Mouse (Mus musculus): ENCODE measurements around the gene Gjd3. TPM values are rescaled to one million over a fixed set of nuclear protein-coding genes. Genes with fewer than 3 reads are reported as not detected.
"Not testable (repeated sequence)": the region's sequence is repeated elsewhere in the genome, so short reads cannot be mapped to it uniquely, and the experiment has no call there.

The Gjd3 gene
- polyA plus RNA-seq, 1 experiment from 2014 or later: 0.24 TPM

- no peak for DNase-seq (ENCODE audit: extremely low spot score, low spot score)
- H3K27ac ChIP-seq: no peak overlapping the region
- no peak overlapping the region for H3K4me3 ChIP-seq
- no peaks in the 10 kb centered on the region for H3K9me3 ChIP-seq
- no peaks in the 10 kb centered on the region for H3K4me1 ChIP-seq
- H3K36me3 ChIP-seq (replicated peaks): peaks cover 100% of the 10 kb centered on the region
- H3K27me3 ChIP-seq (ENCODE audit: poor library complexity, severe bottlenecking): no peaks in the 10 kb centered on the region
- 93% methylated on average over 11 of the region's 11 CpGs for WGBS
Measured at GRCm38 (mm10) chr11:98999243-98999642, 16.4 kb upstream of the Gjd3 start.

GRCm38 (mm10) chr11:98998776-98999175 is 16.0 kb upstream of the Gjd3 start:
- DNase-seq (ENCODE audit: extremely low spot score, low spot score): no peak
- Histone ChIP-seq H3K36me3 (replicated peaks) (peaks cover 100% of the 10 kb centered on the region), H3K27me3 (ENCODE audit: poor library complexity, severe bottlenecking) (no peaks in the 10 kb centered on the region), H3K27ac (no peak overlapping the region), H3K9me3 (no peaks in the 10 kb centered on the region), H3K4me1 (no peaks in the 10 kb centered on the region), H3K4me3 (no peak overlapping the region)

- Histone ChIP-seq H3K36me3 (replicated peaks) (peaks cover 100% of the 10 kb centered on the region), H3K27ac (no peak overlapping the region), H3K9me3 (no peaks in the 10 kb centered on the region), H3K27me3 (ENCODE audit: poor library complexity, severe bottlenecking) (no peaks in the 10 kb centered on the region), H3K4me3 (no peak overlapping the region), H3K4me1 (no peaks in the 10 kb centered on the region)
- no peak for DNase-seq (ENCODE audit: extremely low spot score, low spot score)
- WGBS: 94% methylated on average over 4 of the region's 4 CpGs
Measured at GRCm38 (mm10) chr11:98997659-98998058, 14.8 kb upstream of the Gjd3 start.

DNA sequence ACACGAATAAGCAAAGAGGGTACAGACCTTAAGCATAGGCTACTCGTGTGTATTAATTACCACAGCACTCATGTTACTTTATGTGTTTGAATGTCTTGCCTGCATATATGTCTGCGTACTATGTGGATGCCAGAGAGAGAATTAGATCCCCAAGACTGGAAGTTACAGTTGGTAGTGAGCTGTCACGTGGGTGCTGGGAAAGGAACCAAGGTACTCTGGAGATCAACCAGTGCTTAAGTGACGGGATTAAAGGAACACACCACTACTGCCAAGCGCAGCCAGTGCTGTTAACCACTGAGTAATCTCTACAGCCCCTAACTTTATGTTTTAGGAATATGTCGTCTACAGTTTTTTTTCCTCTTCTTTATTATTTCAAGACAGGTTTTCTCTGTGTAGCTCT is 13.2 kb upstream of the Gjd3 start:
- 95% methylated on average over 7 of the region's 7 CpGs for WGBS
- DNase-seq (ENCODE audit: extremely low spot score, low spot score): no peak
- H3K36me3 ChIP-seq (replicated peaks): peaks cover 100% of the 10 kb centered on the region
- H3K4me1 ChIP-seq: no peaks in the 10 kb centered on the region
- no peak overlapping the region for H3K27ac ChIP-seq
- H3K4me3 ChIP-seq: no peak overlapping the region
- no peaks in the 10 kb centered on the region for H3K9me3 ChIP-seq
- no peaks in the 10 kb centered on the region for H3K27me3 ChIP-seq (ENCODE audit: poor library complexity, severe bottlenecking)

GRCm38 (mm10) chr11:98990866-98991265 is 8.1 kb upstream of the Gjd3 start:
- Histone ChIP-seq H3K36me3 (replicated peaks) (peaks cover 74% of the 10 kb centered on the region), H3K27ac (no peak overlapping the region), H3K4me3 (no peak overlapping the region), H3K27me3 (ENCODE audit: poor library complexity, severe bottlenecking) (no peaks in the 10 kb centered on the region), H3K9me3 (no peaks in the 10 kb centered on the region), H3K4me1 (no peaks in the 10 kb centered on the region)
- no peak for DNase-seq (ENCODE audit: extremely low spot score, low spot score)
- WGBS: 82% methylated on average over 6 of the region's 6 CpGs

GRCm38 (mm10) chr11:98988260-98988659 is 5.4 kb upstream of the Gjd3 start:
- not testable (repeated sequence) for DNase-seq (ENCODE audit: extremely low spot score, low spot score); H3K4me1 ChIP-seq; H3K4me3 ChIP-seq; H3K9me3 ChIP-seq; H3K27ac ChIP-seq
- WGBS: 94% methylated on average over 6 of the region's 6 CpGs
- Histone ChIP-seq H3K27me3 (ENCODE audit: poor library complexity, severe bottlenecking) (peaks cover 19% of the 10 kb centered on the region), H3K36me3 (replicated peaks) (peaks cover 48% of the 10 kb centered on the region)

DNA sequence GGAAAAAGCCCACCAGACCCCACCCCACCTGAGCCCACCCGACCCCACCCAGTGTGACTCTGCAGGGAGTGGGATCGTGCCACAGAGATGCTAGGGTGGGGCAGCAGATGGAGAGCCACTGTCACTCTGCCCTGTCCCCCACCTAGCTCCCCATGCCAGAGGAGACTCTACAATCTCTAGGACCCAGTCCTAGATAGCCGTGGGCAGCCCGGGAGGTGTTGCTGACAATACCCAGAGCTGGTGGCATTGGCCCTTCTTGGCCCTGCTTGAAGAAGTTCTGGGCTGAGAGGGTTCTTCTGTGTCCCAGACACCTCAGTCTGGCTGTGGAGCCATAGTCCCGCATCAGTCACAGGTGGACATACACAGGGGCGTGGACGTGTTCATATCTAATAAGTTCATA is 2.7 kb upstream of the Gjd3 start:
- 91% methylated on average over 7 of the region's 7 CpGs for WGBS
- no peak for DNase-seq (ENCODE audit: extremely low spot score, low spot score)
- H3K4me1 ChIP-seq: peaks cover 22% of the 10 kb centered on the region
- H3K4me3 ChIP-seq: no peak overlapping the region
- no peaks in the 10 kb centered on the region for H3K9me3 ChIP-seq
- H3K27ac ChIP-seq: no peak overlapping the region
- peaks cover 21% of the 10 kb centered on the region for H3K36me3 ChIP-seq (replicated peaks)
- H3K27me3 ChIP-seq (ENCODE audit: poor library complexity, severe bottlenecking): peaks cover 46% of the 10 kb centered on the region

- Histone ChIP-seq H3K27ac (no peak overlapping the region), H3K36me3 (replicated peaks) (peaks cover 8% of the 10 kb centered on the region), H3K9me3 (no peaks in the 10 kb centered on the region), H3K4me3 (no peak overlapping the region), H3K4me1 (peaks cover 22% of the 10 kb centered on the region), H3K27me3 (ENCODE audit: poor library complexity, severe bottlenecking) (peaks cover 62% of the 10 kb centered on the region)
- WGBS: 56% methylated on average over 8 of the region's 8 CpGs
- DNase-seq (ENCODE audit: extremely low spot score, low spot score): no peak
Measured at GRCm38 (mm10) chr11:98983551-98983950, 735 bp upstream of the Gjd3 start.

- H3K36me3 ChIP-seq (replicated peaks): no peaks in the 10 kb centered on the region
- H3K4me3 ChIP-seq: peak overlapping the region; percentile 64
- no peaks in the 10 kb centered on the region for H3K9me3 ChIP-seq
- H3K27me3 ChIP-seq (ENCODE audit: poor library complexity, severe bottlenecking): peaks cover 62% of the 10 kb centered on the region
- WGBS: under 1% methylated on average over 94 of the region's 94 CpGs
- DNase-seq (ENCODE audit: extremely low spot score, low spot score): peak; percentile 82
- peaks cover 22% of the 10 kb centered on the region for H3K4me1 ChIP-seq
- H3K27ac ChIP-seq: peak overlapping the region; percentile 77
Measured at GRCm38 (mm10) chr11:98981997-98982772, 631 bp downstream of the Gjd3 start.

DNA sequence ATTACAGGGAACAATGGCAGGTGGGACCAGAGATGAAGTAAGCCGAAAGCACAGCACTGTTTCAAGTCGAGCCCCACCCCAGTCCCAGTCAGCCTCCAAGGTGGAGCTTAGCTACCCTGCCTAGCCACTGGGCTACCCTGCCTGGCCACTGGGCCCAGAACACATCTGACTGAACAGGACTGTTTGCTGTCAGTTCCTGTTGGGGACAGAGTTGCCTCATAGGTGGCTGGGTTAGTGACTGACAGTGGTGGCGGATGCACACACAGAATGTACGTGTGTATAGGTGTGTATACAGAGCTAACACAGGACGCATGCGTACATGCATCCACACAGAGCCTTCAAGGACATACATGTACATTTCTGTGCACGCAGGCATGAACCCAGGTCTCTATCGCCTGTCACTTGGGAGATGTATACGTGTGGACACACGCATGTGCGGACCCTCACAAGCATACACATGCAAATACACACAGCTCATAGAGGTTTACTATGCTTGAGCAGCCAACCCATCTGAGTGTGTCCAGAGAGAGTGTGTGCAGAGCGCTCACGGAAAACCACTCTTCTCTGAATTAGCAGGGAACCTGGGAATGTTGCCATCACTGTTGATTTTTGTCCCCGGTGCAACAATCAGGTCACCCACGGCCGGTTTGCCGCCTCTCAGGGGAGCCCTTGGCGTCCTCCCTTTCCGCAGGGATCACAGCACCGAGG is 1.4 kb downstream of the Gjd3 start:
- 38% methylated on average over 20 of the region's 20 CpGs for WGBS
- Histone ChIP-seq H3K9me3 (no peaks in the 10 kb centered on the region), H3K27me3 (ENCODE audit: poor library complexity, severe bottlenecking) (peaks cover 62% of the 10 kb centered on the region), H3K4me3 (peak overlapping the region; percentile 64), H3K36me3 (replicated peaks) (no peaks in the 10 kb centered on the region), H3K27ac (peak overlapping the region; percentile 77), H3K4me1 (peaks cover 22% of the 10 kb centered on the region)
- no peak for DNase-seq (ENCODE audit: extremely low spot score, low spot score)

- H3K27ac ChIP-seq: no peak overlapping the region
- peaks cover 9% of the 10 kb centered on the region for H3K36me3 ChIP-seq (replicated peaks)
- H3K4me3 ChIP-seq: no peak overlapping the region
- WGBS: 86% methylated on average over 4 of the region's 5 CpGs
- DNase-seq (ENCODE audit: extremely low spot score, low spot score): no peak
- peaks cover 55% of the 10 kb centered on the region for H3K27me3 ChIP-seq (ENCODE audit: poor library complexity, severe bottlenecking)
- no peaks in the 10 kb centered on the region for H3K9me3 ChIP-seq
- H3K4me1 ChIP-seq: peaks cover 22% of the 10 kb centered on the region
Measured at GRCm38 (mm10) chr11:98979356-98979755, 3.5 kb downstream of the Gjd3 start.

DNA sequence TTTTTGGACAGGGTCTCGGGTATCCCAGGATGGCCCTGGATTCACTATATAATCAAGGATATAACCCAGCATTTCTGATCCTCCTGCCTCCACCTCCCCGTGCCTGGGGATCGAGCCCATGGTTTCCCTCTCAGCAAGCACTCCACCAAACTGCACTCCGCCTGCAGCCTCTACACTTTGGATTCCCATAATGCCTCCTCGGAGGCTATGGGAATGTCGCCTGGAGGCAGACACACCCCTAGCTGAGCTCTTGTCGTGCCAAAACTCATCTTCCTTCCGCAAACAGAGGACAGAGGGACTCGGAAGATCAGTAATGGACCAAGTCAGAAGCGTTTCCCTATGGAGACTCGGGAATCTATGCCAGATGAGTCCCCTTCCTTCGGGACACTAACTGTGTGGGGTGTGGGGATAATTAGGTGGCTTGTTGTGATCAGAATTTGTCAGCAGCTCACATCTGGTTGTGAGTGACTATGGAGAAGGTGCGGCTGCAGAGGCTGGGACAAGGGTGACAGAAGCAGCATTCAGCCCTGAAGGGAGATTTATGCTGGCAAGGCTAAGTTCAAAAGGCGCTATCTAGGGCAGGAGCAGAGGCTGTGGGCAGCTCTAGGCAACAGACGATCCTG is 4.2 kb downstream of the Gjd3 start:
- Histone ChIP-seq H3K4me1 (peaks cover 22% of the 10 kb centered on the region), H3K9me3 (no peaks in the 10 kb centered on the region), H3K4me3 (no peak overlapping the region), H3K36me3 (replicated peaks) (peaks cover 16% of the 10 kb centered on the region), H3K27me3 (ENCODE audit: poor library complexity, severe bottlenecking) (peaks cover 48% of the 10 kb centered on the region), H3K27ac (no peak overlapping the region)
- no peak for DNase-seq (ENCODE audit: extremely low spot score, low spot score)
- 75% methylated on average over 15 of the region's 15 CpGs for WGBS
